Mouse (Mus musculus) liver, embryonic 11.5 days (tissue): Measurements from ENCODE around the gene Wasf1. TPM values are rescaled to one million over a fixed set of nuclear protein-coding genes. Genes with fewer than 3 reads are reported as not detected.

Source experiments
- ATAC-seq: fragments of 200-750 bp; cut with Nextera tagmentation; replicated peaks from 2 replicates; pipeline ENCODE4 v1.8.0; 2017; ENCODE audit warnings: moderate number of reproducible peaks, mild to moderate bottlenecking, moderate TSS enrichment, moderate library complexity; ENCODE audit not compliant: low FRiP score
- DNase-seq: peaks from one replicate; pipeline ENCODE4 v3.0.0-alpha.2; 2017; ENCODE audit warnings: low spot score
- H3K27ac ChIP-seq: fragments of 300-500 bp; sonication (generic); 2 replicates; pipeline ENCODE4 v1.5.1; 2014; ENCODE audit warnings: mild to moderate bottlenecking, low read depth, low read length, control low read depth
- H3K27me3 ChIP-seq: fragments of 300-500 bp; sonication (generic); replicated peaks from 2 replicates; pipeline ENCODE4 v1.6.1; 2014; ENCODE audit warnings: low read length, mixed read lengths; ENCODE audit not compliant: control insufficient read depth, insufficient read depth
- H3K36me3 ChIP-seq: fragments of 300-500 bp; sonication (generic); 2 replicates; pipeline ENCODE4 v1.6.1; 2014; ENCODE audit warnings: mild to moderate bottlenecking, low read length, moderate library complexity, mixed read lengths; ENCODE audit not compliant: control insufficient read depth, insufficient read depth
- H3K4me1 ChIP-seq: fragments of 300-500 bp; sonication (generic); replicated peaks from 2 replicates; pipeline ENCODE4 v1.6.1; 2014; ENCODE audit warnings: low read length, mixed read lengths; ENCODE audit not compliant: control insufficient read depth, insufficient read depth
- H3K4me2 ChIP-seq: fragments of 300-500 bp; sonication (generic); 2 replicates; pipeline ENCODE4 v1.6.1; 2014; ENCODE audit warnings: mild to moderate bottlenecking, control low read depth, moderate library complexity
- H3K4me3 ChIP-seq: fragments of 300-500 bp; sonication (generic); 2 replicates; pipeline ENCODE4 v1.5.1; 2014; ENCODE audit warnings: low read depth, low read length, control low read depth
- H3K9ac ChIP-seq: fragments of 300-500 bp; sonication (generic); 2 replicates; pipeline ENCODE4 v1.6.1; 2014; ENCODE audit warnings: low read depth, low read length, control low read depth
- H3K9me3 ChIP-seq: fragments of 300-500 bp; sonication (generic); 2 replicates; pipeline ENCODE4 v1.6.1; 2016; ENCODE audit warnings: low read length, inconsistent platforms, mixed read lengths; ENCODE audit not compliant: control insufficient read depth
- WGBS: fragments of 180-500 bp; shearing (Covaris S2); extraction: QIAGEN DNeasy Blood & Tissue Kit; methylation state at CpG from one replicate; pipeline ENCODE4 v1.1.7; 2014; 5-methylcytosine and 5-hydroxymethylcytosine counted together
- polyA plus RNA-seq: library from polyadenylated mRNA; unstranded; fragments of >200 nt; fragmentation: Nextera tagmentation; extraction: Ambion mirVana; gene quantifications from 2 replicates; pipeline ENCODE4 v1.2.1, GENCODE M21; 2014

Gene Wasf1
- polyA plus RNA-seq = 11.3 and 13.8 TPM in 2 replicates

DNA sequence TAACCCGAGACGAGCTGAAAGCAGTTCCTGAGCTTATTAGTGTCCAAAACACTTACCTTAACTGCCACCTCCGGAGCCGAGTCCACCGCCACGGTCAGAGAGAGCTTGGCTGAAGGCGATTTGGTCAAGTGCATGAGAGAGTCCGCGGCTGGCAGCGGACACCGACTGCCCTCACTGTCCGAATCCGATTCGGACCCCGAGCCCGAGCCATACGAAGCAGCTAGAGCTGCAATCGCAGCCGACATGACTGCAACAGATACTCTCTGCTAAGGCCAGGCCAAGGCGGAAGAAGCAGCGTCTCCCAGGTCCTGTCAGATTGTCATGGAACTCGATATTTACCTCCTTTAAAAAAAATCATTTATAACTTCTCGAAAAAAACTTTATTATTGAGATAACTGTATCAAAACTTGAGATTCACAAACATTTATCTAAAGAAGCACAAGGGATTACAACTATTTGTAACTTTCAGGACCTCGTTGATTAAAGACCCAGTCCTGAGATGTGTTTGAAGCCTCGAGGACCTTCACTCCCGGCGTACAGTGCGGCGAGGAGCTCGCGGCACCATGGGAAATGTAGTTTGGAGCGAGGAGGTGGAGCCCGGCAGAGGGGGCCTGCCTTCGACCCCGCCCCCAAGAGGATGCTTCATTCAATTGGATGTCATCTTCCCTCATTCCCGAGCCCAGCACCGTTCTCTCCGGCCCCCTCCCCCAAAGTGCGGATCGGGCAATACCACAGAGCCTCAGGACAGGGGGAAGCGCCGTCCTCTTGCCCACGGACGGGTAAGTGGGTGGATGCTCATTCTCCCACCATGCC lies at the start of gene Wasf1, which contains the start of gene Cdc40:
Gene Wasf1 (plus strand): TSS at position 645 of the 813 bp plus-strand sequence.
Gene Cdc40 (minus strand): TSS at position 481 of the 813 bp plus-strand sequence.
- peak within 1 kb of the TSS; percentile 95 for H3K4me3 ChIP-seq
- H3K36me3 ChIP-seq = no peaks in the 10 kb centered on the region
- peak within 1 kb of the TSS; percentile 99 for H3K4me2 ChIP-seq
- DNase-seq = peak; percentile 95
- peaks cover 2% of the 10 kb centered on the region; the same call in 1 of the 2 replicates for H3K4me1 ChIP-seq
- WGBS = under 1% methylated on average over 44 of the region's 44 CpGs
- peak within 1 kb of the TSS; percentile 80 for H3K27ac ChIP-seq
- ATAC-seq = peak; percentile 96
- peak within 1 kb of the TSS; percentile 92 for H3K9ac ChIP-seq
- H3K27me3 ChIP-seq = no peaks in the 10 kb centered on the region
- no peaks in the 10 kb centered on the region for H3K9me3 ChIP-seq

DNA sequence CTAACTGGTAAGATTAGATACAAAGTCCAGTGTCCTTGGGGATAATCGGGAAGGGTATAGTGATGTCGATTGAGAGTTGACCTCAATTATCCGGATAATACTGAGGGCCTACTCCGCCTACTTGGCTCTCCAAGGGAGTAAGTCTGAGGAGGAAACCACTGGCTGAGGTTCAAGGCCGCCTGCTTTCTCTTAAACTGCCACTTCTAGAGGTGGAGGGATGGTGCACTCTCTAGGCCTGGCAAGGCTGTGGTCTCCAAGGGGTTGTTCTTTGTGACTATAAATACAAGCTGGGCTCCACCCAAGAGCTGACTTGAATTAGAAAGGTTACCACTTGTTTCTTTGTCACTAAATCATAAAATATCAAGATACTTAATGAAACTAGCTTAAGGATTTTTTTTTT lies 43.2 kb upstream of the Wasf1 start:
- ATAC-seq = no peak
- H3K9me3 ChIP-seq = no peaks in the 10 kb centered on the region
- no peak overlapping the region for H3K27ac ChIP-seq
- H3K36me3 ChIP-seq = peaks cover 10% of the 10 kb centered on the region; the same call in 1 of the 2 replicates
- no peak for DNase-seq
- no peaks in the 10 kb centered on the region for H3K4me1 ChIP-seq
- H3K4me2 ChIP-seq = no peak overlapping the region
- no peak overlapping the region for H3K9ac ChIP-seq
- H3K4me3 ChIP-seq = no peak overlapping the region
- H3K27me3 ChIP-seq = no peaks in the 10 kb centered on the region
- WGBS = 86% methylated on average over 5 of the region's 5 CpGs

DNA sequence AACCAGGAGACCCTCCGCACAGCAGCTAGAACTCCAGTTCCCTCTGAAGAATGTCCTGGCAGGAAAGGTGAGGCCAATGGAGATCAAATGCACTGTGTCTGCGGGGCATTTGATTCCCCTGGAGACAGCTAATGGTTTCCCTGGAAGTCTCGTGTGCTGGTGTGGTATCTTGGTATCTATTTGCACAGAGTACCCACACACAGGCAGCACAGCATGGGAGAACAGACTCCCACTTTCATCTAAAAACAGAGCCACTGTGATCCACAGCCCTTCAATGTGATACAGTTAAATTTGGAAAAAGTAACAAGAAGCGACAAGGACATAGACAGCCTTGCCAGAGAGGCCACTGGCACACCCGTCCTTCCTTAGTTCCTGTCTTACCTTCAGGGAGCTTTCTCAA lies 39.4 kb upstream of the Wasf1 start:
- DNase-seq (no peak), ATAC-seq (no peak)
- Histone ChIP-seq H3K4me1 (no peaks in the 10 kb centered on the region), H3K4me3 (no peak overlapping the region), H3K36me3 (peaks cover 8% of the 10 kb centered on the region; the same call in 1 of the 2 replicates), H3K9me3 (no peaks in the 10 kb centered on the region), H3K27me3 (no peaks in the 10 kb centered on the region), H3K4me2 (no peak overlapping the region), H3K9ac (no peak overlapping the region), H3K27ac (no peak overlapping the region)
- WGBS = 82% methylated on average over 5 of the region's 5 CpGs

DNA sequence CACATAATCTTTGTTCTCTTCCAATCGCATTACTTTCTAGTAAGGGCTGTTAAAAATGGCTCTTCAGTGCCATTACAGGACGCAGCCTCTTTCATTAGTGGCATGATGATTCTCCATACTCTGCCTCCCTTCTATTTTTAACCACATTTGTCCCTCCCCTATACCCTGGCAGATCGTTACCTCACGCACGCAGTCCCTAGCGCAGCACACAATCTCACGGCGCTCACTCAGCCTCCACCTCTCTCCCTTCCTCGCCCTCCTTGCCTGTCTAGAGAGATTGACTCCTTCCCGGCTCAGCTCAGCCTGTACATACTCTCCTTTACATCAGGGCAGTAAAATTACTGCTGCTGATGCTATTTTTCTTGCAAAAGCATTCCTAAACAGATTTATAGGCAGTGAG lies 38.7 kb upstream of the Wasf1 start:
- no peak for ATAC-seq
- DNase-seq = no peak
- H3K9me3 ChIP-seq = no peaks in the 10 kb centered on the region
- H3K36me3 ChIP-seq = peaks cover 8% of the 10 kb centered on the region; the same call in 1 of the 2 replicates
- H3K4me3 ChIP-seq = no peak overlapping the region
- no peak overlapping the region for H3K27ac ChIP-seq
- 74% methylated on average over 10 of the region's 10 CpGs for WGBS
- no peak overlapping the region for H3K9ac ChIP-seq
- H3K27me3 ChIP-seq = no peaks in the 10 kb centered on the region
- no peak overlapping the region for H3K4me2 ChIP-seq
- H3K4me1 ChIP-seq = no peaks in the 10 kb centered on the region

DNA sequence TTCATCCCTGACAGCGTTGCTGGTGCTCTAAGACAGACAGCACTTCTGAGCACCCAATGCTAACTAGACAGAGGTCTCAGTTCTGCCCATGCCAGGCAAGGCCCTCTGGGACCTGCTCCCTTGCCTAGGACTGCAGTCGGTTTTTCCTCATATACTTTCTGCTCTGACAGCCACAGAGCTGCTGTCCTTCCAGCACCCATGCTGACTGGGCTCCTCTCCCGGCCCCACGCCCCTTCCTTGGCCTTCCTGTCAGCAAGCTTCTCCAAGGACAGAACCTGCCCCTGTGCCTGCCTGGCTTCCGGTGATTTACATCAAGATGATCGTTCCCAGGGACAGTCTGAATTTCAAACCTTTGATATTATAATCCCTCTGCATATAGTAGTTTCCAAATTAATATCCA lies 37.6 kb upstream of the Wasf1 start:
- H3K4me1 ChIP-seq = no peaks in the 10 kb centered on the region
- peaks cover 8% of the 10 kb centered on the region; the same call in 1 of the 2 replicates for H3K36me3 ChIP-seq
- WGBS = 89% methylated on average over 6 of the region's 6 CpGs
- no peak overlapping the region for H3K4me2 ChIP-seq
- H3K27ac ChIP-seq = no peak overlapping the region
- no peaks in the 10 kb centered on the region for H3K27me3 ChIP-seq
- H3K9me3 ChIP-seq = no peaks in the 10 kb centered on the region
- no peak overlapping the region for H3K9ac ChIP-seq
- no peak overlapping the region for H3K4me3 ChIP-seq
- ATAC-seq (no peak), DNase-seq (no peak)

DNA sequence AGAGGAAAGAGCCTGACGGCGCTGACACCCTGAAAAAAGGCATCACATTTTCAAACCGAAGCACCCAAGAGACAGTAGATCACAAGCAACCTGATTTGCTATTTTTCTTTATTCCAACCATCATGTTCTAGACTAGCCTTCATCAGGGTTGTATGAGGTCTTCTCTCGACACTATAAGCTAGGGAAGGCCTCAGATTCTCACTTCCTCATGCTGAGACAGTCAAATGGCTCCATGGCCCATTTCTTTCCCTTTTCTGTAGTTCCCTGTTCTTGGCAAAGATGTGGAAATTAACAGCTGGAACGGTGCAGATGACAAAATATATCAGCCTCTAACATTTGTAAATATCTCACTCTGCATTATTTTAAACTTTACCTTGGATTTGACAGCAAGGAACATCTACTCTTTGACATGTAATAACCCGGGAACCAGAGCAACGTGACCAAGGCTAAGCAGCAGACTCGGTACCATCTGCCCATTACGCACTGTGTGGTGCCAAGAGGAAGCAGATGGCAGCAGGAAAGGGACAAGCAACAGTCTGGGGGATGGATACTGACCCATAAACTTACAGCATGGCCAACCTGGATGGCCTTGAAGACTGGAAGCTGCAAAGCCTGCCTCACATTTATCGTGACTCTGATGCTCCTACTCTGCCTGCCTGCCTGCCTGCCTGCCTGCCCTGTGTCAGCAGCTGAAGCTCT lies 36.0 kb upstream of the Wasf1 start:
- DNase-seq (no peak), ATAC-seq (no peak)
- no peaks in the 10 kb centered on the region for H3K9me3 ChIP-seq
- no peak overlapping the region for H3K4me3 ChIP-seq
- 93% methylated on average over 10 of the region's 10 CpGs for WGBS
- peaks cover 1% of the 10 kb centered on the region; the same call in 1 of the 2 replicates for H3K36me3 ChIP-seq
- no peaks in the 10 kb centered on the region for H3K27me3 ChIP-seq
- no peak overlapping the region for H3K4me2 ChIP-seq
- no peak overlapping the region for H3K27ac ChIP-seq
- H3K4me1 ChIP-seq = no peaks in the 10 kb centered on the region
- no peak overlapping the region for H3K9ac ChIP-seq

DNA sequence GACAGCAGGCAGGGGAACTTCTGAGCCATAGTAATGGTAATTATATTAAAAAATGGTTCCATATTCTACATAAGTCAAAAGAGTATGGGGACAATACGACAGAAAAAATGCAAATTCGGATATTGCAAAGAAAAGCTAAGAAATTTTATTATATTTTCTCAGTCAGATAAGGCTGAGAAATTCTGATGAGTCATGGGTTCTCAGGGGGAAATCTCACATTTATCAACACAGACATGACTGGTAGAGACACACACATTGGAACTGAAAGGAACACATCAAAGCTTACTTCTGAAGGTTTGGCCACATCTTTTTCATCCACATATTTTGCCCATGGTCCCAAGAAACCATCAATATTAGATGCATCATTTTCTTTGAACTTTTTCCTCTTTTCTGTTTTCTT lies 32.6 kb upstream of the Wasf1 start:
- ATAC-seq (no peak), DNase-seq (no peak)
- no peak overlapping the region for H3K27ac ChIP-seq
- no peaks in the 10 kb centered on the region for H3K27me3 ChIP-seq
- no peaks in the 10 kb centered on the region for H3K4me1 ChIP-seq
- no peak overlapping the region for H3K9ac ChIP-seq
- H3K4me2 ChIP-seq = no peak overlapping the region
- WGBS = 86% methylated on average over 2 of the region's 2 CpGs
- H3K4me3 ChIP-seq = no peak overlapping the region
- H3K9me3 ChIP-seq = no peaks in the 10 kb centered on the region
- H3K36me3 ChIP-seq = no peaks in the 10 kb centered on the region

DNA sequence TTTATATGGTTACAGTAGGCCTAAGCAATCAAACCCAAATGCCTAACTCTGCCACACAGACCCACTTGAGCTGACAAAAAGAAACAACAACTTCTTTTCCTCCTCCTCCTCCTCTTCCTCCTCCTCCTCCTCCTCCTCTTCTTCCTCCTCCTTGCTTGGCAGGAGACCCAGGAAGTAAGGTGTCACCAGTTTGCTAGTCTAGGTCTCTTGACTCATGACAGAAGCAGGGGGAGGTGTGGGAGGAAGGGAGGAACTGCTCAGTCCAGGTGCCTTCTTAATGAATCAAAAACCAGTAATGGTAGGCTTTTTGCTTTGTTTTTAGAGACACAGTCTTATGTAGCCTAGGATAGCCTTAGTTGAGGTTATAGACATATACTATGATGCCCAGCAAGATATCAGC lies 32.1 kb upstream of the Wasf1 start:
- no peak for DNase-seq
- no peak overlapping the region for H3K9ac ChIP-seq
- H3K27ac ChIP-seq = no peak overlapping the region
- no peak overlapping the region for H3K4me3 ChIP-seq
- H3K27me3 ChIP-seq = no peaks in the 10 kb centered on the region
- ATAC-seq = no peak
- no peak overlapping the region for H3K4me2 ChIP-seq
- no peaks in the 10 kb centered on the region; the same call in 1 of the 2 replicates for H3K36me3 ChIP-seq
- H3K4me1 ChIP-seq = no peaks in the 10 kb centered on the region
- H3K9me3 ChIP-seq = no peaks in the 10 kb centered on the region
